Mouse (Mus musculus) ES-Bruce4 (cell line): Measurements from ENCODE around the gene Tmem69.

Source experiments
- CTCF ChIP-seq: IDR thresholded peaks from one replicate; pipeline ENCODE4 v1.8.1; 2011; ENCODE audit warnings: low read depth, low read length
- EP300 ChIP-seq: IDR thresholded peaks from 2 replicates; pipeline ENCODE4 v1.6.1; 2011; ENCODE audit warnings: low read depth, low read length; ENCODE audit not compliant: insufficient read depth
- POLR2A ChIP-seq: IDR thresholded peaks from one replicate; pipeline ENCODE4 v1.8.1; 2011; ENCODE audit warnings: low read length; ENCODE audit not compliant: insufficient read depth

DNA sequence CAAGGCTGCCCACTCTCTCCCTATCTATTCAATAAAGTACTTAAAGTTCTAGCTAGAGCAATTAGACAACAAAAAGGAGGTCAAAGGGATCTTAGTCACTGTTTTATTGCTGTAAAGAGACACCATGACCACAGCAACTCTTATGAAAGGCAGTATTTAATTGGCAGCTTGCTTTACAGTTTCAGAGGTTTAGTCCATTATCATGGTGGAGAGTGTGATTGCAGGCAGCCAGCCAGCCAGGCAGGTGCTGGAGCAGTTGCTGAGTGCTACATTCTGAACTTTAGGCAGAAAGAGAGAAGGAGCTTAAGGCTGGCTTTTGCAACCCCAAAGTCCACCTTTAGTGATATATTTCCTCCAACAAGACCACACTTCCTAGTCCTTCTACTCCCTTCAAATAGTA is 19.4 kb downstream of the Tmem69 start:
- TF ChIP-seq POLR2A (no peak), CTCF (no peak), EP300 (no peak)
